In the genomic region with DNA sequence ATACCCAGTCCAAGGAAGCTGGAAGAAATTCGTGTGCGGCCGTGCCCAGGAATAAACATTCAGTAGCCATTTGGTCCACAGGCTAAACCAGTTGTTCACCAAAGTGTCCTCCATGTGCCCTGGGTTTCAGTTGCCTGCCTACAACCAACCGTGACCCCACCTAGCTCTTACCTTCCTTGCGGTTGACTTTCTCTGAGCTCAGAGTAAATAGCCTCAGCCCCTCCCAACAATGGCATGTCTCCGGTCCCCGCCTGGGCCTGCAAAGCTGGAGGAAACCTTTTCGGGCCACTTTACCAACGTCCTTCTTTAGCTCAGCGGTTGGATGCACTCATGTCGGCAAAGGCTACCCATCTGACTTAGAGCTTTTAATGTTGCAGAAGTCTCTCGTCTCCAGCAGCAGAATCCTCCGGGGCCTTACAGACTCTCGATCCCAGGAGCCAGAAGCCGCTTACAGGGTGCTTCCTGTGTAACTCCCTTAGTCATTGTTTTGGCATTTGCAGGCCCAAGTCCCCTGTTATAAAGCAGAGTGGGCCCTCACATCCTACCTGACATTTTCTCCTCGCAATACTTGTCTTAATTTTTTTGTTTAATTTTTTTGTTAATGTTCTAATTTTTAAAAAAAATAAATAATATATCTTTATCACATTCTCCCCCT, we compare ENCODE assay signal across 12 mouse cellular contexts. TPM values are rescaled to one million over a fixed set of nuclear protein-coding genes. Genes with fewer than 3 reads are reported as not detected.
DNase-seq lines count a peak whose midpoint lies in the region; ATAC-seq and TF ChIP-seq lines count a peak whose summit lies in the region.
"Had no signal": no experiment of that assay in that cellular context is flagged by ENCODE, and none has a peak within 500 bp of the region (broad histone marks: within the 10 kb centered on the region; RNA-seq: fewer than 3 reads in every experiment).

No protein-coding gene starts in this region.

- DNase-seq in intestine, embryonic 14.5 days (ENCODE audit: low spot score), result peak; percentile 66
- DNase-seq in lung, postnatal 36 days, result peak; percentile 74
- DNase-seq in thymus, postnatal 4 days, result no peak
- DNase-seq in cerebellum, postnatal 4 days (ENCODE audit: low spot score in 2 of 2), result no peak

- H3K27me3 ChIP-seq in intestine, embryonic 14.5 days (replicated peaks; ENCODE audit: control insufficient read depth, insufficient read depth, low read length), result no peaks in the 10 kb centered on the region
- no peaks in the 10 kb centered on the region for H3K27me3 ChIP-seq in intestine, postnatal 0 days (replicated peaks; ENCODE audit: control insufficient read depth, insufficient read depth, low read length)
- H3K27me3 ChIP-seq in ES-Bruce4 (ENCODE audit: control insufficient read depth, insufficient read depth, low read length, poor library complexity, severe bottlenecking), result no peaks in the 10 kb centered on the region
- H3K27me3 ChIP-seq in intestine, embryonic 15.5 days (replicated peaks), result no peaks in the 10 kb centered on the region
- peaks cover 16% of the 10 kb centered on the region for H3K27me3 ChIP-seq in forebrain, embryonic 12.5 days

- TF ChIP-seq EP300 in ES-Bruce4 (IDR thresholded peaks at IDR 0.05; ENCODE audit: insufficient read depth, low read depth, low read length), result peak; percentile 39; the same call in 1 of the 2 replicates

- no peak for TF ChIP-seq CTCF in intestine, postnatal 0 days (IDR thresholded peaks at IDR 0.05; ENCODE audit: low read depth)
- TF ChIP-seq CTCF in ES-Bruce4 (IDR thresholded peaks at IDR 0.05; ENCODE audit: low read depth, low read length), result no peak

- no peak for TF ChIP-seq POLR2A in ES-Bruce4 (IDR thresholded peaks at IDR 0.05; ENCODE audit: insufficient read depth, low read length)

- no peak overlapping the region for H3K9ac ChIP-seq in intestine, embryonic 14.5 days (ENCODE audit: low read length)
- no peak overlapping the region for H3K9ac ChIP-seq in intestine, postnatal 0 days (ENCODE audit: low read depth, low read length)
- H3K9ac ChIP-seq in ES-Bruce4 (ENCODE audit: low read depth, poor library complexity, severe bottlenecking), result peak overlapping the region; percentile 62
- no peak overlapping the region for H3K9ac ChIP-seq in intestine, embryonic 15.5 days
- no peak overlapping the region for H3K9ac ChIP-seq in forebrain, embryonic 12.5 days
- H3K9ac ChIP-seq: heart, embryonic 12.5 days; hindbrain, embryonic 14.5 days had no signal

- no peak overlapping the region for H3K4me3 ChIP-seq in intestine, embryonic 14.5 days (ENCODE audit: low read depth, low read length)
- H3K4me3 ChIP-seq in intestine, postnatal 0 days (ENCODE audit: low read depth, low read length), result no peak overlapping the region
- H3K4me3 ChIP-seq in ES-Bruce4 (ENCODE audit: low read depth, low read length), result peak overlapping the region; percentile 13
- H3K4me3 ChIP-seq in intestine, embryonic 15.5 days (replicated peaks), result no peak overlapping the region
- H3K4me3 ChIP-seq in forebrain, embryonic 12.5 days (replicated peaks), result no peak overlapping the region
- H3K4me3 ChIP-seq: heart, embryonic 12.5 days had no signal

- no peaks in the 10 kb centered on the region for H3K9me3 ChIP-seq in intestine, embryonic 14.5 days (ENCODE audit: control insufficient read depth, low read length)
- H3K9me3 ChIP-seq in intestine, postnatal 0 days (ENCODE audit: control insufficient read depth), result no peaks in the 10 kb centered on the region
- H3K9me3 ChIP-seq in ES-Bruce4 (replicated peaks; ENCODE audit: control insufficient read depth, insufficient read depth, low read length, poor library complexity, severe bottlenecking), result no peaks in the 10 kb centered on the region
- H3K9me3 ChIP-seq in intestine, embryonic 15.5 days, result no peaks in the 10 kb centered on the region
- no peaks in the 10 kb centered on the region for H3K9me3 ChIP-seq in forebrain, embryonic 12.5 days
- H3K9me3 ChIP-seq: heart, embryonic 12.5 days had no signal

- no peaks in the 10 kb centered on the region for H3K36me3 ChIP-seq in intestine, embryonic 14.5 days (ENCODE audit: control insufficient read depth, insufficient read depth, low read length)
- no peaks in the 10 kb centered on the region for H3K36me3 ChIP-seq in intestine, postnatal 0 days (ENCODE audit: control insufficient read depth, insufficient read depth)
- no peaks in the 10 kb centered on the region for H3K36me3 ChIP-seq in ES-Bruce4 (ENCODE audit: control insufficient read depth, insufficient read depth, low read length, poor library complexity, severe bottlenecking)
- H3K36me3 ChIP-seq in intestine, embryonic 15.5 days, result no peaks in the 10 kb centered on the region
- H3K36me3 ChIP-seq in forebrain, embryonic 12.5 days (replicated peaks), result no peaks in the 10 kb centered on the region
- H3K36me3 ChIP-seq: heart, embryonic 12.5 days had no signal

- peaks cover 15% of the 10 kb centered on the region for H3K4me1 ChIP-seq in intestine, embryonic 14.5 days (replicated peaks; ENCODE audit: control insufficient read depth, insufficient read depth, low read length)
- no peaks in the 10 kb centered on the region for H3K4me1 ChIP-seq in intestine, postnatal 0 days (replicated peaks; ENCODE audit: control insufficient read depth, insufficient read depth, low read length)
- H3K4me1 ChIP-seq in ES-Bruce4 (ENCODE audit: control insufficient read depth, insufficient read depth, low read length), result peaks cover 3% of the 10 kb centered on the region
- H3K4me1 ChIP-seq in intestine, embryonic 15.5 days (replicated peaks), result peaks cover 14% of the 10 kb centered on the region; the same call in 1 of the 2 replicates
- peaks cover 20% of the 10 kb centered on the region for H3K4me1 ChIP-seq in forebrain, embryonic 12.5 days

- WGBS in intestine, embryonic 14.5 days, result 31% methylated on average over 16 of the region's 16 CpGs
- 26% methylated on average over 16 of the region's 16 CpGs for WGBS in intestine, postnatal 0 days
- WGBS in intestine, embryonic 15.5 days, result 27% methylated on average over 16 of the region's 16 CpGs
- WGBS in forebrain, embryonic 12.5 days, result 52% methylated on average over 16 of the region's 16 CpGs

- no peak overlapping the region for H3K27ac ChIP-seq in intestine, embryonic 14.5 days (ENCODE audit: low read depth)
- H3K27ac ChIP-seq in intestine, postnatal 0 days (ENCODE audit: low read depth, low read length), result no peak overlapping the region
- peak overlapping the region; percentile 64 for H3K27ac ChIP-seq in ES-Bruce4 (ENCODE audit: insufficient read depth, low read length)
- H3K27ac ChIP-seq in intestine, embryonic 15.5 days, result no peak overlapping the region
- no peak overlapping the region for H3K27ac ChIP-seq in forebrain, embryonic 12.5 days
- H3K27ac ChIP-seq: hindbrain, embryonic 14.5 days had no signal

- ATAC-seq in intestine, embryonic 14.5 days (replicated peaks; ENCODE audit: low FRiP score, low TSS enrichment, low read depth), result 0 out of 2 replicates have a peak, but pooled peaks have one; percentile 44
- ATAC-seq in intestine, postnatal 0 days, result no peak
- peak; percentile 60 for ATAC-seq in intestine, embryonic 15.5 days
- no peak for ATAC-seq in forebrain, embryonic 12.5 days (ENCODE audit: low FRiP score)

- no peak overlapping the region; the same call in 1 of the 2 replicates for H3K4me2 ChIP-seq in intestine, embryonic 14.5 days (ENCODE audit: low read length)
- H3K4me2 ChIP-seq in intestine, postnatal 0 days (replicated peaks; ENCODE audit: low read depth), result no peak overlapping the region
- peak overlapping the region; percentile 28; the same call in 1 of the 2 replicates for H3K4me2 ChIP-seq in intestine, embryonic 15.5 days (replicated peaks)
- H3K4me2 ChIP-seq in forebrain, embryonic 12.5 days, result no peak overlapping the region
- H3K4me2 ChIP-seq: heart, embryonic 12.5 days; hindbrain, embryonic 14.5 days had no signal

RNA-seq across cellular contexts. Expression of a gene that starts 3.1 kb away (rescaled TPM):
- 79.5 and 85.7 TPM in 2 replicates for polyA plus RNA-seq in intestine, embryonic 14.5 days (2014; fragmentation: Nextera tagmentation; extraction: Ambion mirVana)
- 6.5 and 11.9 TPM in 2 replicates for polyA plus RNA-seq in intestine, postnatal 0 days (2015; fragmentation: Nextera tagmentation; extraction: Ambion mirVana)
- polyA plus RNA-seq in ES-Bruce4 (2011; ENCODE audit: insufficient read depth, insufficient read length, low read depth, missing spikeins), result 123 and 135 TPM in 2 replicates
- polyA plus RNA-seq in intestine, embryonic 15.5 days (2015; fragmentation: Nextera tagmentation; extraction: Ambion mirVana), result 53.3 and 57.4 TPM in 2 replicates
- polyA plus RNA-seq in forebrain, embryonic 12.5 days (2016; fragmentation: Nextera tagmentation; extraction: Ambion mirVana), result 29.9 and 34.5 TPM in 2 replicates

RNA-seq across cellular contexts. Expression of a gene that starts 14.1 kb away (rescaled TPM):
- not detected in 2 replicates for polyA plus RNA-seq in intestine, embryonic 14.5 days (2014; fragmentation: Nextera tagmentation; extraction: Ambion mirVana)
- not detected in 2 replicates for polyA plus RNA-seq in intestine, postnatal 0 days (2015; fragmentation: Nextera tagmentation; extraction: Ambion mirVana)
- not detected in 2 replicates for polyA plus RNA-seq in ES-Bruce4 (2011; ENCODE audit: insufficient read depth, insufficient read length, low read depth, missing spikeins)
- polyA plus RNA-seq in intestine, embryonic 15.5 days (2015; fragmentation: Nextera tagmentation; extraction: Ambion mirVana), result not detected in 2 replicates
- not detected in 2 replicates for polyA plus RNA-seq in forebrain, embryonic 12.5 days (2016; fragmentation: Nextera tagmentation; extraction: Ambion mirVana)
- polyA plus RNA-seq: cortical plate, adult 2 months; heart, embryonic 12.5 days; hindbrain, embryonic 14.5 days; testis, adult 2 months had no signal

RNA-seq across cellular contexts. Expression of a gene that starts 26.1 kb away (rescaled TPM):
- polyA plus RNA-seq in intestine, embryonic 14.5 days (2014; fragmentation: Nextera tagmentation; extraction: Ambion mirVana), result 1.5 and 3.2 TPM in 2 replicates
- polyA plus RNA-seq in intestine, postnatal 0 days (2015; fragmentation: Nextera tagmentation; extraction: Ambion mirVana), result 0.14 TPM in 1 of 2 replicates, not detected in the other
- polyA plus RNA-seq in ES-Bruce4 (2011; ENCODE audit: insufficient read depth, insufficient read length, low read depth, missing spikeins), result not detected in 2 replicates
- polyA plus RNA-seq in intestine, embryonic 15.5 days (2015; fragmentation: Nextera tagmentation; extraction: Ambion mirVana), result 0.85 and 1.7 TPM in 2 replicates
- polyA plus RNA-seq in forebrain, embryonic 12.5 days (2016; fragmentation: Nextera tagmentation; extraction: Ambion mirVana), result not detected in 2 replicates
- polyA plus RNA-seq: cortical plate, adult 2 months had no signal

RNA-seq across cellular contexts. Expression of a gene that starts 34.3 kb away (rescaled TPM):
- not detected in 2 replicates for polyA plus RNA-seq in intestine, embryonic 14.5 days (2014; fragmentation: Nextera tagmentation; extraction: Ambion mirVana)
- polyA plus RNA-seq in intestine, postnatal 0 days (2015; fragmentation: Nextera tagmentation; extraction: Ambion mirVana), result not detected in 2 replicates
- polyA plus RNA-seq in ES-Bruce4 (2011; ENCODE audit: insufficient read depth, insufficient read length, low read depth, missing spikeins), result not detected in 2 replicates
- not detected in 2 replicates for polyA plus RNA-seq in intestine, embryonic 15.5 days (2015; fragmentation: Nextera tagmentation; extraction: Ambion mirVana)
- not detected in 2 replicates for polyA plus RNA-seq in forebrain, embryonic 12.5 days (2016; fragmentation: Nextera tagmentation; extraction: Ambion mirVana)
- polyA plus RNA-seq: cortical plate, adult 2 months; heart, embryonic 12.5 days; hindbrain, embryonic 14.5 days had no signal

RNA-seq across cellular contexts. Expression of a gene that starts 54.2 kb away (rescaled TPM):
- polyA plus RNA-seq in intestine, embryonic 14.5 days (2014; fragmentation: Nextera tagmentation; extraction: Ambion mirVana), result not detected in 2 replicates
- polyA plus RNA-seq in intestine, postnatal 0 days (2015; fragmentation: Nextera tagmentation; extraction: Ambion mirVana), result not detected in 2 replicates
- polyA plus RNA-seq in ES-Bruce4 (2011; ENCODE audit: insufficient read depth, insufficient read length, low read depth, missing spikeins), result not detected in 2 replicates
- not detected in 2 replicates for polyA plus RNA-seq in intestine, embryonic 15.5 days (2015; fragmentation: Nextera tagmentation; extraction: Ambion mirVana)
- not detected in 2 replicates for polyA plus RNA-seq in forebrain, embryonic 12.5 days (2016; fragmentation: Nextera tagmentation; extraction: Ambion mirVana)
- polyA plus RNA-seq: cortical plate, adult 2 months; heart, embryonic 12.5 days; hindbrain, embryonic 14.5 days had no signal

Comparison
In these comparisons a context has a peak if more than half of its experiments do, and no peak if none do; other contexts are left out.
1. ATAC-seq: peak in intestine, embryonic 14.5 days (single experiment) and intestine, embryonic 15.5 days (single experiment); none in intestine, postnatal 0 days (single experiment) and forebrain, embryonic 12.5 days (single experiment).
2. DNase-seq: peak in intestine, embryonic 14.5 days (single experiment) and lung, postnatal 36 days (single experiment); none in thymus, postnatal 4 days (single experiment) and cerebellum, postnatal 4 days (0 of 2).